Mouse (Mus musculus): ENCODE data around the gene Atg7. TPM values are rescaled to one million over a fixed set of nuclear protein-coding genes. Genes with fewer than 3 reads are reported as not detected.

Atg7 gene
- polyA plus RNA-seq, 1 experiment from 2014 or later, result 10.9 TPM

DNA sequence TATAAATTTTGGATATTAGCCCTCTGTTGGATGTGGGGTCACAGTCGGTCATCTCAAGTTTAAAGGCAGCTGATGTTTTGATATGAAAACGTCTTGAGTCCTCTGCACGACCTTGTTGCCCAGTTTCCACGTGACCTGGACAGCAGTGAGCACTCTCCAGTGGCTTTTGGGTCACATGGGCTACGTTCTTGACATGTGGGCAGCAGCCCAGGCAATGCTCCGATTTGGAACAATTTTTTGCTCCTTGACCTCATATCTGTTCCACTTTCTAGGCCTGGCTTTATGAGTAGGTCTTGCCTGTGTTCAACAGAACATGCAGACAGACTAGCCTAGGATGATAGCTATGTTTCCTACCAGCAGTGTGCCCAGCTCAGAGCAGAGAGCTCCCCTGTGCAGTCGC, 115.9 kb downstream of the Atg7 start:
- WGBS (ENCODE audit: insufficient replicate concordance), result 74% methylated on average over 7 of the region's 7 CpGs
- ATAC-seq, result no peak

DNA sequence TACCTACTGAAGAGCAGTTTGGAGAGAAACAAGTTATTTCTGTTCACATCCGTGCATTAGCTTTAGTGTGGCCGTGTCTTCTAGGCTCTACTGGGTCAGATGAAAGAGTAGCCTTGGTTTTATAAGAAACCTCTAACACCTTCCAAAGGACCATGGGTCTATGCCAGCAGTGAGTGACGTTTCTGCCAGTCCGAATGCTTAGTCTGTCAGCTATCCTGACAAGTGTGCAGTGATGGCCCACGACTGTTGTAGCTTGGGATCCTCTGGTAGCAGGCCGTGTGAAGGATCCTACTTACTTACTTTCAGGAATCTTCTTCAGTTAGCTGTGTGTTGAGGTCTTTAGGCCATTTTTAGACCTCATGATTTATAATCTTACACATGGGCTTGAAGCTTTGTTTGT, 123.4 kb downstream of the Atg7 start:
- Histone ChIP-seq H3K9me3 (ENCODE audit: low read length) (no peaks in the 10 kb centered on the region), H3K4me3 (ENCODE audit: low read depth, low read length) (no peak overlapping the region), H3K4me1 (ENCODE audit: insufficient read depth) (no peaks in the 10 kb centered on the region), H3K4me2 (ENCODE audit: low read depth, low read length) (no peak overlapping the region), H3K9ac (replicated peaks) (no peak overlapping the region), H3K36me3 (replicated peaks; ENCODE audit: insufficient read depth, low read length) (no peaks in the 10 kb centered on the region), H3K27ac (ENCODE audit: low read depth) (no peak overlapping the region), H3K27me3 (ENCODE audit: insufficient read depth, low read length) (no peaks in the 10 kb centered on the region)
- WGBS (ENCODE audit: insufficient replicate concordance), result 87% methylated on average over 6 of the region's 6 CpGs
- ATAC-seq (no peak), DNase-seq (no peak)
- TF ChIP-seq EP300 (IDR thresholded peaks at IDR 0.05; ENCODE audit: low read depth), result no peak
- no peak for TF ChIP-seq CTCF (IDR thresholded peaks at IDR 0.05; ENCODE audit: low read depth)

More for the DNA sequence above, 115.9 kb downstream of the Atg7 start:
- H3K4me2 ChIP-seq (ENCODE audit: low read depth, low read length), result no peak overlapping the region
- H3K27ac ChIP-seq (ENCODE audit: low read depth), result no peak overlapping the region
- no peaks in the 10 kb centered on the region for H3K4me1 ChIP-seq (ENCODE audit: insufficient read depth)
- no peaks in the 10 kb centered on the region for H3K27me3 ChIP-seq (ENCODE audit: insufficient read depth, low read length)
- H3K36me3 ChIP-seq (replicated peaks; ENCODE audit: insufficient read depth, low read length), result no peaks in the 10 kb centered on the region
- TF ChIP-seq EP300 (IDR thresholded peaks at IDR 0.05; ENCODE audit: low read depth) (no peak), CTCF (IDR thresholded peaks at IDR 0.05; ENCODE audit: low read depth) (no peak)
- H3K4me3 ChIP-seq (ENCODE audit: low read depth, low read length), result no peak overlapping the region
- DNase-seq, result no peak
- H3K9ac ChIP-seq (replicated peaks), result no peak overlapping the region
- H3K9me3 ChIP-seq (ENCODE audit: low read length), result no peaks in the 10 kb centered on the region

DNA sequence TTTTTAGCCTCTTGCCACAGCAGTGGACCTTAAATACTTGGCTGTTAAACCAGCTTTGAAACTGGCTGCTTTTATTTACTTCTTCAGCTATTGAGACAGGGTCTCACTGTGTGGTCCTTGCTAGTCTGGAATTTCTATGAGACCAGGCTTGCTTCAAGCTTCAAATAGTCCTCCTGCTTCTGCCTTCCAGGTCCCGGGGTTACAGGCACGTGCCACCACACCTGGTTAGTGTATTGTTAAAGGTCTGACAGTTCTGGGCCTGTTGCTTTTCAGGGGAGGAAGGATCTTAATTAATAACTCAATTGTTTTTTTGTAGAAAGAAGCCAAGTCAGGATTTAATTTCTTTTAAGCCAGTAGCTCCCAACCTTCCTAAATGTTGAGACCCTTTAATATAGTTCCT, 124.8 kb downstream of the Atg7 start:
- H3K27me3 ChIP-seq (ENCODE audit: insufficient read depth, low read length), result no peaks in the 10 kb centered on the region
- H3K36me3 ChIP-seq (replicated peaks; ENCODE audit: insufficient read depth, low read length), result no peaks in the 10 kb centered on the region
- H3K9me3 ChIP-seq (ENCODE audit: low read length), result no peaks in the 10 kb centered on the region
- 66% methylated on average over 2 of the region's 2 CpGs for WGBS (ENCODE audit: insufficient replicate concordance)
- no peak overlapping the region for H3K27ac ChIP-seq (ENCODE audit: low read depth)
- H3K4me3 ChIP-seq (ENCODE audit: low read depth, low read length), result no peak overlapping the region
- ATAC-seq, result no peak
- no peak for TF ChIP-seq EP300 (IDR thresholded peaks at IDR 0.05; ENCODE audit: low read depth)
- TF ChIP-seq CTCF (IDR thresholded peaks at IDR 0.05; ENCODE audit: low read depth), result no peak
- H3K9ac ChIP-seq (replicated peaks), result no peak overlapping the region
- no peaks in the 10 kb centered on the region for H3K4me1 ChIP-seq (ENCODE audit: insufficient read depth)
- no peak for DNase-seq
- H3K4me2 ChIP-seq (ENCODE audit: low read depth, low read length), result no peak overlapping the region

DNA sequence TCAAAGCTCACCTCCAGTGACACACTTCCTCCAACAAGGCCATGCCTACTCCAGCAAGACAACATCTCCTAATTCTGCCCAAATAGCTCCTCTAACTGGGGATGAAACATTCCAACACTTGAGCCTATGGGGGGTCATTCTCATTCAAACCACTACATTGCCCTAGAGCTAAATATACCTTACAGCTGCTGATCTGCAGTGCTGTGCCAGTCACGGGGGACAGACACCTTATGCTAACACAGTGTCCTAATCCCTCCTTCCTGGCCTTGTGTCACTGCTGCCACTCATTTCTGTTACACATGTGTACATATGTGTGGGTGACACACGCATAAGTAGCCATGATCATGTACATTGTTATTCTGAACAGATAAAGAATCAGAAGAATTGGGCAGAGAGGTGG, 127.4 kb downstream of the Atg7 start:
- Histone ChIP-seq H3K4me3 (ENCODE audit: low read depth, low read length) (no peak overlapping the region), H3K36me3 (replicated peaks; ENCODE audit: insufficient read depth, low read length) (no peaks in the 10 kb centered on the region), H3K4me2 (ENCODE audit: low read depth, low read length) (no peak overlapping the region), H3K27ac (ENCODE audit: low read depth) (no peak overlapping the region), H3K9ac (replicated peaks) (no peak overlapping the region), H3K27me3 (ENCODE audit: insufficient read depth, low read length) (no peaks in the 10 kb centered on the region), H3K4me1 (ENCODE audit: insufficient read depth) (no peaks in the 10 kb centered on the region; the same call in 1 of the 2 replicates), H3K9me3 (ENCODE audit: low read length) (no peaks in the 10 kb centered on the region)
- 76% methylated on average over 2 of the region's 2 CpGs for WGBS (ENCODE audit: insufficient replicate concordance)
- TF ChIP-seq CTCF (IDR thresholded peaks at IDR 0.05; ENCODE audit: low read depth), result no peak
- TF ChIP-seq EP300 (IDR thresholded peaks at IDR 0.05; ENCODE audit: low read depth), result no peak
- ATAC-seq, result no peak
- no peak for DNase-seq

DNA sequence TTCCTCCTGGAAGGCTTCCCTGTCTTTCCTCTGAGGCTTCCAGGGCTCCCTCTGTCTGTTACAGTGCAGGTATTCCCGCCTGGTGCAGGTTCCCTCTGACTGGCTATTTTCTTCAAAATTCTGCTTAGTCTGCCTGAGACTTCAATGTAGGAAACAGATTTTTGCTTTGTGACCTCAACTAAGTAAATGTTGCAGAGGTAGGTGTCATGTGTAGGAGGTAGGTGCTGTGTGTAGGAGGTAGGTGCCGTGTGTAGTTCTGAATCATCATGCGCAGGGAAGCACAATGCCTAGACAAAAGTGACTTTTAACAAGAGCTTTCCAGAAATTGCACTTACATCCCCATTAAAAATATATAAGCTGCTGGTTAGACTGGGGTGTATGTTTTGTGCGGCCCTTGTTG, 128.6 kb downstream of the Atg7 start:
- no peaks in the 10 kb centered on the region for H3K27me3 ChIP-seq (ENCODE audit: insufficient read depth, low read length)
- no peaks in the 10 kb centered on the region; the same call in 1 of the 2 replicates for H3K4me1 ChIP-seq (ENCODE audit: insufficient read depth)
- ATAC-seq, result no peak
- TF ChIP-seq CTCF (IDR thresholded peaks at IDR 0.05; ENCODE audit: low read depth) (no peak), EP300 (IDR thresholded peaks at IDR 0.05; ENCODE audit: low read depth) (no peak)
- H3K4me2 ChIP-seq (ENCODE audit: low read depth, low read length), result no peak overlapping the region
- H3K36me3 ChIP-seq (replicated peaks; ENCODE audit: insufficient read depth, low read length), result no peaks in the 10 kb centered on the region
- no peaks in the 10 kb centered on the region for H3K9me3 ChIP-seq (ENCODE audit: low read length)
- no peak for DNase-seq
- no peak overlapping the region for H3K27ac ChIP-seq (ENCODE audit: low read depth)
- WGBS (ENCODE audit: insufficient replicate concordance), result 80% methylated on average over 4 of the region's 4 CpGs
- no peak overlapping the region for H3K9ac ChIP-seq (replicated peaks)
- no peak overlapping the region for H3K4me3 ChIP-seq (ENCODE audit: low read depth, low read length)

DNA sequence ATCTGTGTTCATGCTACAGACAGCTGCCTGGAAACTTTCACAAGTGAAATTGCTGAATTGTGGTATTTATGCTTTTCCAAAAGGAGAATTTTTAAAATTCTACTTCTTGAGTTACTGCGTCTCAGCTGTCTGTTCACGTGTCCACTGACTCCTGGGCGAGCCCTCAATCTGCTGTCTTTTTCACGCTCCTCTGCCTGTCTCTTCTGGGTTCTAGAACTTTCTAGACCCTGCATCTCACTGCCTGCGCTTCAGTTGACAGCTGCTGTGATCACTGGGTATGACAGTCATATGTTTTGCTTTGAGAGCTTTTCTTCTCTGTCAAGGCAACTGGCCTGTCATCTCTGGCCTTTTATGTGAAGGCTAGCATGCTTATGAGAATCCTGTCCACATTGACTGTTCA, 132.3 kb downstream of the Atg7 start:
- DNase-seq (no peak), ATAC-seq (no peak)
- no peaks in the 10 kb centered on the region for H3K36me3 ChIP-seq (replicated peaks; ENCODE audit: insufficient read depth, low read length)
- H3K27ac ChIP-seq (ENCODE audit: low read depth), result no peak overlapping the region
- no peaks in the 10 kb centered on the region for H3K9me3 ChIP-seq (ENCODE audit: low read length)
- WGBS (ENCODE audit: insufficient replicate concordance), result 86% methylated on average over 5 of the region's 5 CpGs
- H3K27me3 ChIP-seq (ENCODE audit: insufficient read depth, low read length), result no peaks in the 10 kb centered on the region
- no peak overlapping the region for H3K4me3 ChIP-seq (ENCODE audit: low read depth, low read length)
- TF ChIP-seq EP300 (IDR thresholded peaks at IDR 0.05; ENCODE audit: low read depth), result no peak
- no peak for TF ChIP-seq CTCF (IDR thresholded peaks at IDR 0.05; ENCODE audit: low read depth)
- no peak overlapping the region for H3K4me2 ChIP-seq (ENCODE audit: low read depth, low read length)
- no peak overlapping the region for H3K9ac ChIP-seq (replicated peaks)
- H3K4me1 ChIP-seq (ENCODE audit: insufficient read depth), result no peaks in the 10 kb centered on the region; the same call in 1 of the 2 replicates

DNA sequence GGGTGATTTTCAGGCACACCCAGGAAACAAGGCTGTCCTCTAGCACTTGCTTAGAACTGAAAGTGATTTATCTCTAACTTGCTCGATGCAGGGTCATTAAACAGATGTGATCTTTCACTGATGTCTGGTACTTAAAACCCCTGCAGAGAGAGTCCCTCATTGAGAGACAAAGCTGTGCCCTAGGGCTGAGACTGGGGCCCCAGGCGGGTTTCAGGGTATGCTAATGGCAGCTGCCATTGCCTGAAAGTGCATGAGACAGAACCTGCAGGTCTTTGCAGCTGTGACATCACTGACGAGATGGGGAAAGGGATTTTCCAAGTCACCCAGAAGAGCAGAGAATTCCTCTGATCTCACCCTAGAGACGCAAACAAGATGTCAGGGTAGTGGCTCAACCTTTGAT, 135.0 kb downstream of the Atg7 start:
- H3K9ac ChIP-seq (replicated peaks), result no peak overlapping the region
- H3K27ac ChIP-seq (ENCODE audit: low read depth), result peak overlapping the region; percentile 18; the same call in 1 of the 2 replicates
- TF ChIP-seq EP300 (IDR thresholded peaks at IDR 0.05; ENCODE audit: low read depth), result no peak
- no peak for TF ChIP-seq CTCF (IDR thresholded peaks at IDR 0.05; ENCODE audit: low read depth)
- H3K4me3 ChIP-seq (ENCODE audit: low read depth, low read length), result no peak overlapping the region
- no peaks in the 10 kb centered on the region for H3K27me3 ChIP-seq (ENCODE audit: insufficient read depth, low read length)
- H3K36me3 ChIP-seq (replicated peaks; ENCODE audit: insufficient read depth, low read length), result no peaks in the 10 kb centered on the region
- no peaks in the 10 kb centered on the region for H3K9me3 ChIP-seq (ENCODE audit: low read length)
- H3K4me2 ChIP-seq (ENCODE audit: low read depth, low read length), result no peak overlapping the region
- ATAC-seq, result no peak
- peaks cover 11% of the 10 kb centered on the region for H3K4me1 ChIP-seq (ENCODE audit: insufficient read depth)
- WGBS (ENCODE audit: insufficient replicate concordance), result 65% methylated on average over 4 of the region's 4 CpGs
- DNase-seq, result no peak
